Mouse (Mus musculus) adrenal gland, postnatal 4 days (tissue): ENCODE results near the gene Cdc45. TPM values are rescaled to one million over a fixed set of nuclear protein-coding genes. Genes with fewer than 3 reads are reported as not detected.

Source experiments
- DNase-seq, 2 experiments: peaks; one replicate each; pipeline ENCODE4 v3.0.0; 2021 to 2022; ENCODE audit warnings: low spot score in 2 of 2, mixed read lengths in 2 of 2
- total RNA-seq, 2 experiments: library from RNA; stranded (reverse); gene quantifications; 2 replicates each; pipeline ENCODE4 v1.2.3; 2021

The Cdc45 gene
- total RNA-seq, 2 experiments from 2014 or later = 18.0 to 19.7 TPM

- DNase-seq = no peak
Measured at GRCm38 (mm10) chr16:18795223-18795899, 16.4 kb downstream of the Cdc45 start.

GRCm38 (mm10) chr16:18788627-18789406, 23.0 kb downstream of the Cdc45 start:
- DNase-seq = no peak

GRCm38 (mm10) chr16:18786652-18787051, 25.1 kb downstream of the Cdc45 start:
- DNase-seq = no peak

- no peak for DNase-seq
Measured at GRCm38 (mm10) chr16:18785485-18785884, 26.3 kb downstream of the Cdc45 start.

- no peak for DNase-seq
Measured at GRCm38 (mm10) chr16:18785025-18785424, 26.8 kb downstream of the Cdc45 start.

DNA sequence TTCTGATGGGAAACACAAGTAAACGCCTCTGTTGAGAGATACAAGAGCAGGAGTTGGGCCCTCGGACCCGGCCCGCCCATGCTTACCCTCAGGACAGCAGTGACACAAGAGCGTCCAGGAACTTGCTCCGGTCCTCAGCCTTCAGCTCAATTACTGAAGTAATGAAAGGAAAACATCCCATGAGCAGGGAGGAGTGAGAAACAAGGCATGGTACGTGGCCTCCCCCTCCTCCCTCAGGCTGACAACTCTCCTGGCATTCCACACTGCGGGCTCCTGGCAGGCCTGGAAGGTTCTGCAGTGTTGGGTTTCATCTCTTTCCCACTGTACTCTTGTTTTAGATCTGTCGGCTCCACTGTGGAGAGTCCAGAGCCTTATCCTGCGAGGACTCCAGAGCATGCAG, 30.0 kb downstream of the Cdc45 start:
- DNase-seq = no peak

DNA sequence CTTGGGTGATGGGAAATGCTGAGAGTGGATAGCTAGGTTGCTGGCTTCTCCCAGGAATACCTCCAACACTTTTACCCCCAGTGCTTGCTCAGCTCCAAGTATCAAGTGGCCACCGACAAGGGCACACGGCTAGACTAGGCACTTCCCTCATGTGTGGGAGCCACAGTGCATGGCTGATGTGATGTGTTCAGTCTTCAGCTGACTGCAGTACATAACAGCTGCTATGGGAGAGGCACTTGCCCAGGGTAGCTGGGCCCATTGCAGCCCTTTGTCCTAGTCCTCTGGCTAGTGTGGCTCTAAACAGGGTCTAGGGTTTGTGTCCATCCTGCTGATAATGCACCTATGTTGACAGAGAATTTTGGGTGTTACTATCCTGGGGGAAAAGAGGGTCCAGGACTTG, 33.3 kb downstream of the Cdc45 start:
- no peak for DNase-seq

- DNase-seq = no peak
Measured at GRCm38 (mm10) chr16:18777101-18778080, 34.4 kb downstream of the Cdc45 start.

GRCm38 (mm10) chr16:18776556-18777100, 35.2 kb downstream of the Cdc45 start, which contains the start of gene Cldn5:
Gene Cldn5 (plus strand): TSS chr16:18776847.
- no peak for DNase-seq

DNA sequence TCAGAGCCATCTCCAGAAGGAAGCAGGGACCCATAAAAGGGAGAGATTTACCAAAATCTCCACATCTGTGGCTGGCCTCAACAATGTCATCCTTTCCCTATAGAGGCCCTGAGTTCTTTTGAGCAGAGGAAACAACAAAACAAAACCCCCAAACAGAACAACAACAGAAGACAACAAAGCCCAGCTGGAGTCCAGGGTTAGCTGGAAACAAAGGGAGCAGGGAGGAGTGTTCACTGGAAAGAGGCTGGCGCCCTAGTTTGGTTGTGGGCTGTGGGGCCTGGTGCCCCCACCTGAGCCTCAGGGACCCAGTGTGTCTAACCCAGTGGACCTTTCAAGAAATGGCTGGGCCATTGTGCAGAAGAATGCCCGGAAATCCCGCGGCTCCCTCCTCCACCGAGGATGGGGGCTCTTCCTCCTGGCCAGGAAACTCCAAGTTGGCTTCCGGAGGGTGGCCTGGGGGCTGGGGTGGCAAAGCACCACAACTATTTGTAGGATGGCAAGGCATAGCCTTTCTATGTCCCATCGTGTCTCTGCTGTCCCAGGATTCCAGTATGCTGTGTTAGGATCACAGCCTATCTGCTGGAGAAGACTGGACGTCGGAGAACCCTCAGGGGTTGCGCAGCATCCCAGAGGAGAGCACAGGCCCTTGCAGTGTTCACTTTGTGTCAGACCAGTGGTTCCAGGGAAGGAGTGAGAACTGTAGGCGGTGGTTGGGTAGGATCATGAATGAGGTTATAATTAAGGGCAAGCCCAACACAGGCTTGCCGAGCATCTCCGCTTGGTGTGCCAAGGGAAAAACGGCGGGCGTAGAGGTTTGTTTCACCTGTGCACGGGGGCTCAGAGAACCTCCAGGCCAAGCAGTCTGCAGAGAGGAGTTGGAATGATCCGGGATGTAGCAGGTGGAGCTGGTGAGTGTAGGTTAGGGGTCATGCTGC, 35.9 kb downstream of the Cdc45 start:
- DNase-seq = no peak

DNA sequence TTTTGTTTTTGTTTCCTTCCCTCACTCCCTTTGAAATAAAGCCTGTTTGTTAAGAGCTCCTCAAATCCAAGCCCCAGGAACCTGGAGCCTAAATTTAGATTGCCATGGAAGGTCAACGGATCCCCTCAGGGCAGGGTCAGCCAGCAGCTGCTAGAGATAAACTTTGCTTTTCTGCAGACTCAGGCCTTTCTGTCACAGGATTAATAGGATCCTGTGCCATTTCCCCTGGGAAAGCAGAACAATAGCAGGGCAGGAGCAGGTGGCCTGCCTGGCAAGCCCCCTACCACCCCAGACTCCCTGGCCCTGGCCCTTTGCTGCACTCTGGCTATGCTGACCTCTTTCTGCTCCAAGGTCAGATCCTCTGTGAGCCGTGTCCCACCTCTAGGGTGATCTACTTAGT, 37.9 kb downstream of the Cdc45 start:
- DNase-seq = no peak

DNA sequence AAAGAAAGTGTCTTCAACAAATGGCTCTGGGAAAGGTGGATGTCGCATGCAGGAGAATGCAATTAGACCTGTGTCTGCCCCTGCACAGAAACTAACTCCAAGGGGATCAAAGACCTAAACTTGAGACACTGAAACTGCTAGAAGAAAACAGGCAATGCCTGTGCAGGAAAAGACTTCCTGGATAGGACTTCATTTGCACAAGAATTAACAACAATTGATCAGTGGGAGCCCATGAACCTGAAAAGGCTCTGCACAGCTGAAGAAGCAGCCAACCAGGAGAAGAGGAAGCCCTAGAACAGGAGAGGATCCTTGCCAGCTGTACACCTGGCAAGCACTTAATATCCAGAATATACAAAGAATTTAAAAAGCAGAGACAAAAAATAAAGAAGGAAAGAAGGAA, 42.3 kb downstream of the Cdc45 start:
- no peak for DNase-seq

- DNase-seq = no peak
Measured at GRCm38 (mm10) chr16:18766390-18766789, 45.4 kb downstream of the Cdc45 start.

DNA sequence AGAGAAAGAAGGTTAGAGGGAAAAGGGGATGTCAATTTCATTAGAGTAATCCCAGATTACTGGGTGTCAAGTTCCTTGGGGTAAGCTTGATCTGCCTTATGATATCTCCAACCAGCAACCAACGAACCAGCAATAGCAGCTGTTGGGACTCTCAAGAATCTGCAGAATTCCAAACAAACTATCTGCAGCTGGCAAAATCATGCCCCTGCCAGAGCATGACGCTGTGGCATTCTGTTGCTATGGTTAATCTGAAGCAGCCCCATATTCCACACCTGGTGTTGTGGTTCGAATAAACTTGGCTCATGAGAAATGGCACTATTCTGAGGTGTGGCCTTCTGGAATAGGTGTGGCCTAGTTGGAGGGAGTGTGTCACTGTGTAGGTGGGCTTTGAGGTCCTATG, 48.8 kb downstream of the Cdc45 start:
- no peak for DNase-seq

- no peak for DNase-seq
Measured at GRCm38 (mm10) chr16:18761734-18762133, 50.1 kb downstream of the Cdc45 start.

GRCm38 (mm10) chr16:18751885-18752499, 59.8 kb downstream of the Cdc45 start:
- DNase-seq = no peak

GRCm38 (mm10) chr16:18751101-18751500, 60.7 kb downstream of the Cdc45 start:
- no peak for DNase-seq

DNA sequence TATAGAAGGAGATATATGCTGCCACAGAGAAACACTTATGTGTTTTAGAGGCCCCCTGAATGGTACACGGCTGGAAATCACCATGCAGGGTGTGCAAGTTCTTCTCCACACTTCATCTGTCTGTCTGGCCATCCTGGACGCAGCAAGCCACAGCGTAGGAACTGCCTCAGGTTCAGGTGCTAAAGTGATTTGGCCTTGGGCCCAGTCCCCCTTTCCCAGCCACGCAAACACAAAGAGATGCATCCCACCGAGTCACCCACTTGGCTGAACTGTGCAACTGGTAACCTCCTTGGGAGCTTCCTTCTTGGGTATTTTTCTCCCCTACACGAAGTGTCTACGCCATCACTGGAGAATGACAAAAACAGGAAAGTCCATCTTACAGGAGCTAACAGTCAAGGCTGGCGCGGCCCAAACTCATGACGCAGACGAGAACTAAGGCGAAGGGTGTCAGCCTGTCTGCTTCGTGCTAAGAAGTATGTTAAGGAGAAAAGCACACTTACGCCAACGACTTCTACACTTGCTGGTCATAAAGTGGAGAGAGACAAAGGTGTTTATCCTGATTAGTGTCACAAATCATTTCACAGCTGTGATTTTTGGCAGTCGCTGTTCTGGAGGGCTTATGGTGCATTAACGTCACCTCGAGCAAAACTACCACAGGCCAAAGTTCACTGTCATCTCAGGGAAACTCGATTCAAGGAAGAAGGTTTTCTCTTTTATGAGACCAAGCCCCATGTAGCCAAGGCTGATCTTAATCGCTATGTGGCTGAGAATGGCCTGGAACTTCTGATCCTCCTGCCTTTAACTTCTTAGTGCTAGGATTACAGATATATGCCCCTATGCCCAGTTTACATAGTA, 65.3 kb downstream of the Cdc45 start:
- no peak for DNase-seq

DNA sequence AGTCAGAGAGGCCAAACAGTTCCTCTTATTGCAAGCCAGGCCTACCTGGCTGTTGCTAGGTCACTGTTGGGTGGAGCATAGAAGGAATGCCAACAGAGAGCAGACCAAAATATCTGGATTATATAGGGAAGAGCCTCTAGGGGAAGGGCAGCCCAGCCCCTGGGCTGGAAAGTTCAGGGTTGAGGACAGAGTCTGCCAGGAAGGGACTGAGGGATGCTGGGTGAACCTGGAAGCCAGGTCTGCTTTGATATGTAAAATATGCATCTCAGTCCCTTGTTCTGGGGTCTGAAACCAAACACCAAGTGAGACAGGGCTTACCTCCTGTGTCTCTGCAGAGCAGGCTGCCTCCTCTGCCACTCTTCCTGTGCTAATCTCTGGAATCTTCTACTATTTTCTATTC, 73.5 kb downstream of the Cdc45 start:
- no peak for DNase-seq
